Mouse (Mus musculus) adrenal gland, adult 18-20 months (tissue): ENCODE measurements around the gene Slc9a3r1. TPM values are rescaled to one million over a fixed set of nuclear protein-coding genes. Genes with fewer than 3 reads are reported as not detected.

Source experiments
- DNase-seq, 2 experiments: peaks; one replicate each; pipeline ENCODE4 v3.0.0; 2021 to 2022; ENCODE audit warnings: low spot score in 2 of 2
- long read RNA-seq, 2 experiments: library from polyadenylated mRNA; stranded (forward); transcript quantifications; one replicate each; pipeline ENCODE4 v2.0.0; 2021
- total RNA-seq, 2 experiments: library from RNA; stranded (reverse); gene quantifications; 1 replicate in 1 of 2; 2 replicates in 1 of 2; pipeline ENCODE4 v1.2.3; 2021

Gene Slc9a3r1
- total RNA-seq, result 10 to 100 TPM; 17.2 to 19.3 TPM
- long read RNA-seq, experiment 1, partial matches to known transcripts, result 0 of 4 reads
- long read RNA-seq, experiment 1, other reads (novel, unspliced or antisense), result 0 of 4 reads
- long read RNA-seq, experiment 2, transcript Slc9a3r1-201 (6 exons, 1,925 nt), result major isoform, 11 of 15 reads
- long read RNA-seq, experiment 2, partial matches to known transcripts, result 4 of 15 reads
- long read RNA-seq, experiment 2, other reads (novel, unspliced or antisense), result 0 of 15 reads

GRCm38 (mm10) chr11:115162832-115163480, at the start of gene Slc9a3r1:
Slc9a3r1 (plus strand) TSS chr11:115163341.
- peak; percentile 98 for DNase-seq

GRCm38 (mm10) chr11:115119409-115119808, 43.7 kb upstream of the Slc9a3r1 start:
- no peak for DNase-seq

- no peak for DNase-seq
Observed at GRCm38 (mm10) chr11:115128483-115128882, 34.7 kb upstream of the Slc9a3r1 start.

GRCm38 (mm10) chr11:115129508-115130126, 33.5 kb upstream of the Slc9a3r1 start:
- DNase-seq, result no peak

GRCm38 (mm10) chr11:115131768-115132381, 31.3 kb upstream of the Slc9a3r1 start:
- no peak for DNase-seq

- DNase-seq, result no peak
Observed at GRCm38 (mm10) chr11:115133800-115134199, 29.3 kb upstream of the Slc9a3r1 start, which contains the start of gene Cd300lf. Cd300lf (minus strand) TSS chr11:115133992.

- no peak for DNase-seq
Observed at GRCm38 (mm10) chr11:115138597-115139262, 24.4 kb upstream of the Slc9a3r1 start.

- no peak for DNase-seq
Observed at GRCm38 (mm10) chr11:115141970-115142369, 21.2 kb upstream of the Slc9a3r1 start.

- no peak for DNase-seq
Observed at GRCm38 (mm10) chr11:115147813-115148212, 15.3 kb upstream of the Slc9a3r1 start.

GRCm38 (mm10) chr11:115150741-115151254, 12.3 kb upstream of the Slc9a3r1 start:
- no peak for DNase-seq

GRCm38 (mm10) chr11:115151755-115152429, 11.2 kb upstream of the Slc9a3r1 start:
- DNase-seq, result peak in 1 of 2 experiments; percentile 26

GRCm38 (mm10) chr11:115153088-115153487, 10.1 kb upstream of the Slc9a3r1 start:
- no peak for DNase-seq

- DNase-seq, result peak; percentile 64 to 80
Observed at GRCm38 (mm10) chr11:115153699-115154292, 9.3 kb upstream of the Slc9a3r1 start.

GRCm38 (mm10) chr11:115155053-115155634, 8.0 kb upstream of the Slc9a3r1 start:
- DNase-seq, result no peak

- no peak for DNase-seq
Observed at GRCm38 (mm10) chr11:115157933-115158719, 5.0 kb upstream of the Slc9a3r1 start.

- peak; percentile 88 to 89 for DNase-seq
Observed at GRCm38 (mm10) chr11:115160016-115160797, 2.9 kb upstream of the Slc9a3r1 start.

- peak; percentile 76 to 85 for DNase-seq
Observed at GRCm38 (mm10) chr11:115160883-115161577, 2.1 kb upstream of the Slc9a3r1 start.
